Mouse (Mus musculus) ES-Bruce4 (cell line): ENCODE results near the gene Olfr202. TPM values are rescaled to one million over a fixed set of nuclear protein-coding genes. Genes with fewer than 3 reads are reported as not detected.
"Not testable (repeated sequence)": the region's sequence is repeated elsewhere in the genome, so short reads cannot be mapped to it uniquely, and the experiment has no call there.

ENCODE experiments used
- H3K27ac ChIP-seq: 2 replicates; pipeline ENCODE4 v1.5.1; 2012; ENCODE audit warnings: low read length, inconsistent platforms; ENCODE audit not compliant: insufficient read depth
- H3K27me3 ChIP-seq: 2 replicates; pipeline ENCODE4 v1.6.1; 2012; ENCODE audit warnings: mild to moderate bottlenecking, low read length, inconsistent platforms; ENCODE audit not compliant: control insufficient read depth, poor library complexity, insufficient read depth, severe bottlenecking
- H3K36me3 ChIP-seq: 2 replicates; pipeline ENCODE4 v1.6.1; 2012; ENCODE audit warnings: inconsistent platforms, mild to moderate bottlenecking, low read length, moderate library complexity; ENCODE audit not compliant: control insufficient read depth, poor library complexity, insufficient read depth, severe bottlenecking
- H3K4me1 ChIP-seq: one replicate; pipeline ENCODE4 v1.8.1; 2011; ENCODE audit warnings: low read length; ENCODE audit not compliant: control insufficient read depth, insufficient read depth
- H3K4me3 ChIP-seq: 2 replicates; pipeline ENCODE4 v1.5.1; 2011; ENCODE audit warnings: low read depth, mild to moderate bottlenecking, low read length
- H3K9ac ChIP-seq: 2 replicates; pipeline ENCODE4 v1.6.1; 2012; ENCODE audit warnings: low read depth, mild to moderate bottlenecking, inconsistent platforms; ENCODE audit not compliant: poor library complexity, severe bottlenecking
- H3K9me3 ChIP-seq: replicated peaks from 2 replicates; pipeline ENCODE4 v1.6.1; 2012; ENCODE audit warnings: mild to moderate bottlenecking, low read length, inconsistent platforms; ENCODE audit not compliant: control insufficient read depth, poor library complexity, insufficient read depth, severe bottlenecking
- CTCF ChIP-seq: IDR thresholded peaks from one replicate; pipeline ENCODE4 v1.8.1; 2011; ENCODE audit warnings: low read depth, low read length
- EP300 ChIP-seq: IDR thresholded peaks from 2 replicates; pipeline ENCODE4 v1.6.1; 2011; ENCODE audit warnings: low read depth, low read length; ENCODE audit not compliant: insufficient read depth
- POLR2A ChIP-seq: IDR thresholded peaks from one replicate; pipeline ENCODE4 v1.8.1; 2011; ENCODE audit warnings: low read length; ENCODE audit not compliant: insufficient read depth
- polyA plus RNA-seq: library from polyadenylated mRNA; stranded (reverse); fragments of >200 nt; gene quantifications from 2 replicates; pipeline ENCODE4 v1.2.4, GENCODE M21; 2011; ENCODE audit warnings: low read depth; ENCODE audit not compliant: missing spikeins, insufficient read depth, insufficient read length

Gene Olfr202
- not detected in 2 replicates for polyA plus RNA-seq

- Histone ChIP-seq H3K27ac (no peak within 1 kb of the TSS), H3K9me3 (no peaks in the 10 kb centered on the region), H3K27me3 (no peaks in the 10 kb centered on the region), H3K9ac (no peak within 1 kb of the TSS), H3K4me1 (no peaks in the 10 kb centered on the region), H3K4me3 (no peak within 1 kb of the TSS), H3K36me3 (no peaks in the 10 kb centered on the region)
- TF ChIP-seq EP300 (no peak), CTCF (no peak), POLR2A (no peak)
Measured at GRCm38 (mm10) chr16:59286693-59287092, at the start of gene Olfr202. Gene Olfr202 (minus strand): TSS chr16:59286793.

GRCm38 (mm10) chr16:59331038-59331437, 44.4 kb upstream of the Olfr202 start, which contains the start of gene Olfr205:
Gene Olfr205 (minus strand): TSS chr16:59331138.
- no peak within 1 kb of the TSS for H3K9ac ChIP-seq
- H3K9me3 ChIP-seq: no peaks in the 10 kb centered on the region
- no peak within 1 kb of the TSS for H3K4me3 ChIP-seq
- no peak within 1 kb of the TSS for H3K27ac ChIP-seq
- H3K27me3 ChIP-seq: no peaks in the 10 kb centered on the region
- no peaks in the 10 kb centered on the region for H3K4me1 ChIP-seq
- no peaks in the 10 kb centered on the region for H3K36me3 ChIP-seq
- TF ChIP-seq POLR2A (no peak), CTCF (no peak), EP300 (no peak)

GRCm38 (mm10) chr16:59323262-59323661, 36.7 kb upstream of the Olfr202 start:
- H3K9me3 ChIP-seq, H3K27ac ChIP-seq, H3K36me3 ChIP-seq, H3K9ac ChIP-seq, H3K4me1 ChIP-seq, H3K4me3 ChIP-seq, H3K27me3 ChIP-seq: not testable (repeated sequence)

- H3K36me3 ChIP-seq: no peaks in the 10 kb centered on the region
- no peak within 1 kb of the TSS for H3K27ac ChIP-seq
- no peaks in the 10 kb centered on the region for H3K4me1 ChIP-seq
- no peak within 1 kb of the TSS for H3K4me3 ChIP-seq
- no peak within 1 kb of the TSS for H3K9ac ChIP-seq
- no peaks in the 10 kb centered on the region for H3K27me3 ChIP-seq
- no peaks in the 10 kb centered on the region for H3K9me3 ChIP-seq
- TF ChIP-seq CTCF (no peak), POLR2A (no peak), EP300 (no peak)
Measured at GRCm38 (mm10) chr16:59318148-59318547, 31.6 kb upstream of the Olfr202 start, which contains the start of gene Olfr204. Gene Olfr204 (minus strand): TSS chr16:59318248.

GRCm38 (mm10) chr16:59298581-59298980, 12.0 kb upstream of the Olfr202 start, which contains the start of gene Olfr203:
Gene Olfr203 (plus strand): TSS chr16:59298881.
- H3K4me1 ChIP-seq: no peaks in the 10 kb centered on the region
- TF ChIP-seq POLR2A (no peak), EP300 (no peak)
- no peak within 1 kb of the TSS for H3K4me3 ChIP-seq
- H3K9me3 ChIP-seq: no peaks in the 10 kb centered on the region
- no peaks in the 10 kb centered on the region for H3K27me3 ChIP-seq
- H3K36me3 ChIP-seq: no peaks in the 10 kb centered on the region
- H3K9ac ChIP-seq: no peak within 1 kb of the TSS
- no peak within 1 kb of the TSS for H3K27ac ChIP-seq

GRCm38 (mm10) chr16:59287576-59287975, 983 bp upstream of the Olfr202 start:
- H3K4me3 ChIP-seq, H3K36me3 ChIP-seq, H3K4me1 ChIP-seq, H3K27ac ChIP-seq, H3K27me3 ChIP-seq, H3K9ac ChIP-seq, H3K9me3 ChIP-seq: not testable (repeated sequence)

GRCm38 (mm10) chr16:59283476-59283875, 3.1 kb downstream of the Olfr202 start:
- Histone ChIP-seq H3K4me1 (no peaks in the 10 kb centered on the region), H3K9ac (no peak overlapping the region), H3K27ac (no peak overlapping the region), H3K36me3 (no peaks in the 10 kb centered on the region), H3K9me3 (no peaks in the 10 kb centered on the region), H3K27me3 (no peaks in the 10 kb centered on the region), H3K4me3 (no peak overlapping the region)
- TF ChIP-seq EP300 (no peak), POLR2A (no peak), CTCF (no peak)
